Mouse (Mus musculus) heart, adult 2 months (tissue): ENCODE data around the gene Pink1.

Experiments
- CTCF ChIP-seq: fragments of 200-600 bp; IDR thresholded peaks from 2 replicates; pipeline ENCODE4 v1.8.1; 2022; ENCODE audit warnings: antibody characterized with exemption, mild to moderate bottlenecking, moderate library complexity
- POLR2A ChIP-seq: fragments of 200-500 bp; IDR thresholded peaks from 2 replicates; pipeline ENCODE4 v1.6.1; 2011; ENCODE audit warnings: mild to moderate bottlenecking, low read depth, low read length, control low read depth; ENCODE audit not compliant: insufficient read depth

DNA sequence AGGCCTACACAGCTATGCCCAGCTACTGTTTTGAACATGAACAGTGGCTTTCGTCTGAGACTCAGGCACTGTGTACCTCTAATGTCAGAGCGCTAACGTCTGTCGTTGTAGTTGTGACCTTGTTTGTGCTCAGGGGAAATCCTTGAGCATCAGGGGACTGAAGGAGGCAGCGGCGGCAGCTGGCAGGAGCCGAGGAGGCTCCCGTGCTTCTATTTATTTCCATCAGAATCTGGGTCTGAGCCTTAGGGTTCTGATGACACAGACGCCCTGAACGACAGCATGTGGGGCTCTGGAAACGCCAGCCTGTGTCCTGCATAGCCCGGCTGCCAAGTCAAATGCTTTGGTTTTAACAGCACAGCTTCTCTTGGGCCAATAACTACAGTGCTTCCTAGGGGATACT is 8.9 kb upstream of the Pink1 start:
- no peak for TF ChIP-seq POLR2A
- no peak for TF ChIP-seq CTCF
